Mouse (Mus musculus): ENCODE data around the gene Vgll2. TPM values are rescaled to one million over a fixed set of nuclear protein-coding genes. Genes with fewer than 3 reads are reported as not detected.

Vgll2 gene
- polyA plus RNA-seq (2012; fragmentation: generic; extraction: Trizol) = 1.2 TPM
- long read RNA-seq, experiment 1, partial matches to known transcripts = 0 of 3 reads
- long read RNA-seq, experiment 1, other reads (novel, unspliced or antisense) = 0 of 3 reads
- long read RNA-seq, experiment 2, partial matches to known transcripts = 0 of 4 reads
- long read RNA-seq, experiment 2, other reads (novel, unspliced or antisense) = 0 of 4 reads

- H3K36me3 ChIP-seq (ENCODE audit: control insufficient read depth, insufficient read depth) = no peaks in the 10 kb centered on the region
- no peak within 1 kb of the TSS for H3K4me3 ChIP-seq (ENCODE audit: insufficient read depth, poor library complexity, severe bottlenecking)
- TF ChIP-seq MYOD1 (IDR thresholded peaks at IDR 0.05; ENCODE audit: control insufficient read depth, insufficient read length, low read depth) (no peak), FOSL1 (IDR thresholded peaks at IDR 0.05; ENCODE audit: insufficient read depth, low read length, poor library complexity, severe bottlenecking) (no peak)
- H3ac ChIP-seq (ENCODE audit: control insufficient read depth, insufficient read length, low read depth) = peak within 1 kb of the TSS; percentile 56
- H3K27me3 ChIP-seq (ENCODE audit: control insufficient read depth, insufficient read depth, insufficient read length) = no peaks in the 10 kb centered on the region
- no peaks in the 10 kb centered on the region for H3K79me2 ChIP-seq (ENCODE audit: control insufficient read depth, insufficient read depth)
- no peaks in the 10 kb centered on the region for H3K79me3 ChIP-seq (ENCODE audit: low read depth)
These were observed at the start of gene Vgll2 for GRCm38 (mm10) chr10:52022413-52023212. Gene Vgll2 (plus strand): TSS chr10:52022502.

- Histone ChIP-seq H3ac (ENCODE audit: control insufficient read depth, insufficient read length, low read depth) (no peak overlapping the region), H3K36me3 (ENCODE audit: control insufficient read depth, insufficient read depth) (no peaks in the 10 kb centered on the region), H3K27me3 (ENCODE audit: control insufficient read depth, insufficient read depth, insufficient read length) (no peaks in the 10 kb centered on the region), H3K79me2 (ENCODE audit: control insufficient read depth, insufficient read depth) (no peaks in the 10 kb centered on the region), H3K79me3 (ENCODE audit: low read depth) (no peaks in the 10 kb centered on the region), H3K4me3 (ENCODE audit: insufficient read depth, poor library complexity, severe bottlenecking) (no peak overlapping the region)
- TF ChIP-seq CEBPB (IDR thresholded peaks at IDR 0.05; ENCODE audit: low read depth) (no peak), USF1 (IDR thresholded peaks at IDR 0.05; ENCODE audit: low read depth) (peak; percentile 7), MAX (IDR thresholded peaks at IDR 0.05) (peak; percentile 77), CTCF (IDR thresholded peaks at IDR 0.05; ENCODE audit: control insufficient read depth, insufficient read depth, insufficient read length) (no peak), FOSL1 (IDR thresholded peaks at IDR 0.05; ENCODE audit: insufficient read depth, low read length, poor library complexity, severe bottlenecking) (peak; percentile 98), MYOD1 (IDR thresholded peaks at IDR 0.05; ENCODE audit: control insufficient read depth, insufficient read length, low read depth) (peak; percentile 65), MYOG (IDR thresholded peaks at IDR 0.05; ENCODE audit: control insufficient read depth, extremely low read depth, insufficient read length) (no peak)
These were observed 47.2 kb upstream of the Vgll2 start for GRCm38 (mm10) chr10:51975137-51975536.

GRCm38 (mm10) chr10:51975587-51975986 is 46.7 kb upstream of the Vgll2 start:
- H3K79me2 ChIP-seq (ENCODE audit: control insufficient read depth, insufficient read depth) = no peaks in the 10 kb centered on the region
- H3K36me3 ChIP-seq (ENCODE audit: control insufficient read depth, insufficient read depth) = no peaks in the 10 kb centered on the region
- H3K27me3 ChIP-seq (ENCODE audit: control insufficient read depth, insufficient read depth, insufficient read length) = no peaks in the 10 kb centered on the region
- H3K79me3 ChIP-seq (ENCODE audit: low read depth) = no peaks in the 10 kb centered on the region
- no peak for TF ChIP-seq CTCF (IDR thresholded peaks at IDR 0.05; ENCODE audit: control insufficient read depth, insufficient read depth, insufficient read length)
- no peak for TF ChIP-seq MAX (IDR thresholded peaks at IDR 0.05)
- TF ChIP-seq USF1 (IDR thresholded peaks at IDR 0.05; ENCODE audit: low read depth) = no peak
- peak; percentile 73 for TF ChIP-seq MYOD1 (IDR thresholded peaks at IDR 0.05; ENCODE audit: control insufficient read depth, insufficient read length, low read depth)
- H3K4me3 ChIP-seq (ENCODE audit: insufficient read depth, poor library complexity, severe bottlenecking) = no peak overlapping the region
- no peak overlapping the region for H3ac ChIP-seq (ENCODE audit: control insufficient read depth, insufficient read length, low read depth)

GRCm38 (mm10) chr10:51981651-51982050 is 40.7 kb upstream of the Vgll2 start:
- TF ChIP-seq MYOD1 (IDR thresholded peaks at IDR 0.05; ENCODE audit: control insufficient read depth, insufficient read length, low read depth) = peak; percentile 98
- TF ChIP-seq FOSL1 (IDR thresholded peaks at IDR 0.05; ENCODE audit: insufficient read depth, low read length, poor library complexity, severe bottlenecking) = no peak
- no peak for TF ChIP-seq MYOG (IDR thresholded peaks at IDR 0.05; ENCODE audit: control insufficient read depth, extremely low read depth, insufficient read length)
- peak; percentile 45 for TF ChIP-seq CEBPB (IDR thresholded peaks at IDR 0.05; ENCODE audit: low read depth)
- no peak for TF ChIP-seq CTCF (IDR thresholded peaks at IDR 0.05; ENCODE audit: control insufficient read depth, insufficient read depth, insufficient read length)
- no peak for TF ChIP-seq USF1 (IDR thresholded peaks at IDR 0.05; ENCODE audit: low read depth)
- Histone ChIP-seq H3K4me3 (ENCODE audit: insufficient read depth, poor library complexity, severe bottlenecking) (no peak overlapping the region), H3K79me3 (ENCODE audit: low read depth) (no peaks in the 10 kb centered on the region), H3K36me3 (ENCODE audit: control insufficient read depth, insufficient read depth) (no peaks in the 10 kb centered on the region), H3ac (ENCODE audit: control insufficient read depth, insufficient read length, low read depth) (no peak overlapping the region), H3K27me3 (ENCODE audit: control insufficient read depth, insufficient read depth, insufficient read length) (no peaks in the 10 kb centered on the region), H3K79me2 (ENCODE audit: control insufficient read depth, insufficient read depth) (no peaks in the 10 kb centered on the region)

- no peaks in the 10 kb centered on the region for H3K27me3 ChIP-seq (ENCODE audit: control insufficient read depth, insufficient read depth, insufficient read length)
- no peak overlapping the region for H3ac ChIP-seq (ENCODE audit: control insufficient read depth, insufficient read length, low read depth)
- no peak for TF ChIP-seq MAX (IDR thresholded peaks at IDR 0.05)
- peak; percentile 87 for TF ChIP-seq MYOD1 (IDR thresholded peaks at IDR 0.05; ENCODE audit: control insufficient read depth, insufficient read length, low read depth)
- no peaks in the 10 kb centered on the region for H3K79me3 ChIP-seq (ENCODE audit: low read depth)
- no peaks in the 10 kb centered on the region for H3K36me3 ChIP-seq (ENCODE audit: control insufficient read depth, insufficient read depth)
- H3K4me3 ChIP-seq (ENCODE audit: insufficient read depth, poor library complexity, severe bottlenecking) = no peak overlapping the region
- no peaks in the 10 kb centered on the region for H3K79me2 ChIP-seq (ENCODE audit: control insufficient read depth, insufficient read depth)
These were observed 39.9 kb upstream of the Vgll2 start for GRCm38 (mm10) chr10:51982395-51982794.

GRCm38 (mm10) chr10:52018471-52018870 is 3.8 kb upstream of the Vgll2 start:
- no peak overlapping the region for H3ac ChIP-seq (ENCODE audit: control insufficient read depth, insufficient read length, low read depth)
- H3K79me3 ChIP-seq (ENCODE audit: low read depth) = no peaks in the 10 kb centered on the region
- no peak overlapping the region for H3K4me3 ChIP-seq (ENCODE audit: insufficient read depth, poor library complexity, severe bottlenecking)
- H3K36me3 ChIP-seq (ENCODE audit: control insufficient read depth, insufficient read depth) = no peaks in the 10 kb centered on the region
- no peaks in the 10 kb centered on the region for H3K79me2 ChIP-seq (ENCODE audit: control insufficient read depth, insufficient read depth)
- TF ChIP-seq CEBPB (IDR thresholded peaks at IDR 0.05; ENCODE audit: low read depth) (no peak), FOSL1 (IDR thresholded peaks at IDR 0.05; ENCODE audit: insufficient read depth, low read length, poor library complexity, severe bottlenecking) (no peak), MYOD1 (IDR thresholded peaks at IDR 0.05; ENCODE audit: control insufficient read depth, insufficient read length, low read depth) (no peak), CTCF (IDR thresholded peaks at IDR 0.05; ENCODE audit: control insufficient read depth, insufficient read depth, insufficient read length) (no peak), MYOG (IDR thresholded peaks at IDR 0.05; ENCODE audit: control insufficient read depth, extremely low read depth, insufficient read length) (no peak), USF1 (IDR thresholded peaks at IDR 0.05; ENCODE audit: low read depth) (no peak), MAX (IDR thresholded peaks at IDR 0.05) (no peak)
- H3K27me3 ChIP-seq (ENCODE audit: control insufficient read depth, insufficient read depth, insufficient read length) = no peaks in the 10 kb centered on the region
